In genomic region chr16:92316049-92316738, GRCm38 (mm10) we compare ENCODE assay signal across 27 mouse cellular contexts. TPM values are rescaled to one million over a fixed set of nuclear protein-coding genes. Genes with fewer than 3 reads are reported as not detected.
DNase-seq lines count a peak whose midpoint lies in the region; ATAC-seq lines count a peak whose summit lies in the region.
"Had no signal": no experiment of that assay in that cellular context is flagged by ENCODE, and none has a peak within 500 bp of the region (broad histone marks: within the 10 kb centered on the region; RNA-seq: fewer than 3 reads in every experiment).

No protein-coding gene starts in this region.

- DNase-seq in adrenal gland, adult (ENCODE audit: inconsistent age in 2 of 2, low spot score in 1 of 2) = peak; percentile 79 to 83
- DNase-seq in adrenal gland, adult 18-20 months (ENCODE audit: low spot score in 2 of 2) = no peak
- DNase-seq in testis, postnatal 10 days (ENCODE audit: low spot score) = peak; percentile 69
- no peak for DNase-seq in testis, postnatal 14 days (ENCODE audit: low spot score)
- no peak for DNase-seq in heart, adult 18-20 months
- DNase-seq: B cell, adult 2 months; cerebellum, adult 11 months; cerebellum, adult 8-10 months; cerebellum, postnatal 25 days; gastrocnemius, adult 2 months; gastrocnemius, postnatal 25 days; heart, adult 11 months; heart, postnatal 10 days; heart, postnatal 4 days had no signal

- H3K4me2 ChIP-seq in intestine, embryonic 16.5 days (ENCODE audit: low read depth, low read length) = no peak overlapping the region
- H3K4me2 ChIP-seq in forebrain, embryonic 15.5 days (replicated peaks) = no peak overlapping the region
- H3K4me2 ChIP-seq: embryonic facial prominence, embryonic 13.5 days; forebrain, embryonic 13.5 days; hindbrain, embryonic 12.5 days had no signal

- ATAC-seq in intestine, embryonic 16.5 days = peak; percentile 73
- ATAC-seq in forebrain, embryonic 15.5 days (replicated peaks) = no peak
- ATAC-seq: CD4-positive, CD25-positive, alpha-beta regulatory T cell, adult 4 months; forebrain, embryonic 13.5 days; hindbrain, embryonic 16.5 days; inflammation-experienced regulatory T-cells, adult 6 months had no signal

- no peak overlapping the region for H3K4me3 ChIP-seq in intestine, embryonic 16.5 days (ENCODE audit: low read length)
- H3K4me3 ChIP-seq in forebrain, embryonic 15.5 days = no peak overlapping the region
- H3K4me3 ChIP-seq: embryonic facial prominence, embryonic 13.5 days; forebrain, embryonic 13.5 days; gastrocnemius, adult 2 months; heart, embryonic 10.5 days; hindbrain, embryonic 12.5 days had no signal

- no peaks in the 10 kb centered on the region for H3K36me3 ChIP-seq in intestine, embryonic 16.5 days (ENCODE audit: control insufficient read depth, insufficient read depth, low read length)
- H3K36me3 ChIP-seq in forebrain, embryonic 15.5 days = peaks cover 7% of the 10 kb centered on the region

- no peak overlapping the region for H3K27ac ChIP-seq in intestine, embryonic 16.5 days (ENCODE audit: low read length)
- no peak overlapping the region for H3K27ac ChIP-seq in forebrain, embryonic 15.5 days (replicated peaks)
- H3K27ac ChIP-seq: embryonic facial prominence, embryonic 13.5 days; forebrain, embryonic 13.5 days; gastrocnemius, adult 2 months; heart, embryonic 10.5 days; hindbrain, embryonic 12.5 days had no signal

- H3K4me1 ChIP-seq in intestine, embryonic 16.5 days (ENCODE audit: control insufficient read depth, insufficient read depth, low read length) = peaks cover 6% of the 10 kb centered on the region; the same call in 1 of the 2 replicates
- no peaks in the 10 kb centered on the region for H3K4me1 ChIP-seq in forebrain, embryonic 15.5 days
- H3K4me1 ChIP-seq: hindbrain, embryonic 12.5 days had no signal

- 64% methylated on average over 7 of the region's 7 CpGs for WGBS in intestine, embryonic 16.5 days
- 78% methylated on average over 7 of the region's 7 CpGs for WGBS in forebrain, embryonic 15.5 days

- no peaks in the 10 kb centered on the region for H3K9me3 ChIP-seq in intestine, embryonic 16.5 days (ENCODE audit: control insufficient read depth, low read length)
- no peaks in the 10 kb centered on the region for H3K9me3 ChIP-seq in forebrain, embryonic 15.5 days
- H3K9me3 ChIP-seq: embryonic facial prominence, embryonic 13.5 days; forebrain, embryonic 13.5 days; heart, embryonic 10.5 days; hindbrain, embryonic 12.5 days had no signal

- no peak overlapping the region for H3K9ac ChIP-seq in intestine, embryonic 16.5 days (ENCODE audit: low read depth, low read length)
- no peak overlapping the region for H3K9ac ChIP-seq in forebrain, embryonic 15.5 days (replicated peaks)
- H3K9ac ChIP-seq: embryonic facial prominence, embryonic 13.5 days; forebrain, embryonic 13.5 days; hindbrain, embryonic 12.5 days had no signal

- H3K27me3 ChIP-seq in intestine, embryonic 16.5 days (replicated peaks; ENCODE audit: control insufficient read depth, insufficient read depth, low read length) = no peaks in the 10 kb centered on the region
- H3K27me3 ChIP-seq in forebrain, embryonic 15.5 days = no peaks in the 10 kb centered on the region
- H3K27me3 ChIP-seq: embryonic facial prominence, embryonic 13.5 days; forebrain, embryonic 13.5 days; hindbrain, embryonic 12.5 days had no signal

RNA-seq across cellular contexts. Expression of gene Fam243, which starts 5.0 kb away (rescaled TPM):
- total RNA-seq in adrenal gland, adult 18-20 months (2021) = not detected
- polyA plus RNA-seq in intestine, embryonic 16.5 days (2015; fragmentation: Nextera tagmentation; extraction: Ambion mirVana) = not detected in 2 replicates
- total RNA-seq in heart, adult 18-20 months (2021) = 1 to 10 TPM in 1 of 2 experiments, under 1 TPM in 1; 0.87 to 1.1 TPM
- polyA plus RNA-seq in forebrain, embryonic 15.5 days (2015; fragmentation: Nextera tagmentation; extraction: Ambion mirVana) = 0.17 TPM in 1 of 2 replicates, not detected in the other
- total RNA-seq: adrenal gland, postnatal 36 days; gastrocnemius, adult 2 months; gastrocnemius, postnatal 25 days; MEL had no signal
- polyA plus RNA-seq: CD4-positive, CD25-positive, alpha-beta regulatory T cell, adult 4 months; cortical plate, adult 2 months; embryonic facial prominence, embryonic 13.5 days; forebrain, embryonic 13.5 days; heart, embryonic 10.5 days; heart, embryonic 14.5 days; hindbrain, embryonic 16.5 days; inflammation-experienced regulatory T-cells, adult 6 months had no signal

RNA-seq across cellular contexts. Expression of gene Smim11, which starts 15.1 kb away (rescaled TPM):
- total RNA-seq in adrenal gland, adult 18-20 months (2021) = 10 to 100 TPM; 61.5 TPM
- 98.0 and 101 TPM in 2 replicates for polyA plus RNA-seq in intestine, embryonic 16.5 days (2015; fragmentation: Nextera tagmentation; extraction: Ambion mirVana)
- 10 to 100 TPM; 80.8 to 88.3 TPM for total RNA-seq in heart, adult 18-20 months (2021)
- polyA plus RNA-seq in forebrain, embryonic 15.5 days (2015; fragmentation: Nextera tagmentation; extraction: Ambion mirVana) = 92.6 and 107 TPM in 2 replicates

RNA-seq across cellular contexts. Expression of gene Kcne2, which starts 24.0 kb away (rescaled TPM):
- not detected for total RNA-seq in adrenal gland, adult 18-20 months (2021)
- polyA plus RNA-seq in intestine, embryonic 16.5 days (2015; fragmentation: Nextera tagmentation; extraction: Ambion mirVana) = 0.10 and 0.21 TPM in 2 replicates
- not detected for total RNA-seq in heart, adult 18-20 months (2021)
- 11.5 and 23.2 TPM in 2 replicates for polyA plus RNA-seq in forebrain, embryonic 15.5 days (2015; fragmentation: Nextera tagmentation; extraction: Ambion mirVana)
- total RNA-seq: gastrocnemius, adult 2 months; gastrocnemius, postnatal 25 days; heart, postnatal 10 days; MEL had no signal
- polyA plus RNA-seq: CD4-positive, CD25-positive, alpha-beta regulatory T cell, adult 4 months; inflammation-experienced regulatory T-cells, adult 6 months had no signal

RNA-seq across cellular contexts. Expression of gene Kcne1, which starts 43.1 kb away (rescaled TPM):
- total RNA-seq in adrenal gland, adult 18-20 months (2021) = not detected
- polyA plus RNA-seq in intestine, embryonic 16.5 days (2015; fragmentation: Nextera tagmentation; extraction: Ambion mirVana) = not detected in 2 replicates
- 1 to 10 TPM; 7.1 to 7.8 TPM for total RNA-seq in heart, adult 18-20 months (2021)
- polyA plus RNA-seq in forebrain, embryonic 15.5 days (2015; fragmentation: Nextera tagmentation; extraction: Ambion mirVana) = 0.33 TPM in 1 of 2 replicates, not detected in the other
- total RNA-seq: adrenal gland, postnatal 36 days; gastrocnemius, adult 2 months; gastrocnemius, postnatal 25 days; MEL had no signal
- polyA plus RNA-seq: CD4-positive, CD25-positive, alpha-beta regulatory T cell, adult 4 months; cortical plate, adult 2 months; forebrain, embryonic 13.5 days; inflammation-experienced regulatory T-cells, adult 6 months had no signal

Comparison
In these comparisons a context has a peak if more than half of its experiments do, and no peak if none do; other contexts are left out.
1. DNase-seq: peak in adrenal gland, adult (2 of 2) and testis, postnatal 10 days (single experiment); none in adrenal gland, adult 18-20 months (0 of 2), testis, postnatal 14 days (single experiment) and heart, adult 18-20 months (0 of 2).